Mouse (Mus musculus) G1E (cell line): ENCODE data around the gene Mnd1.

Source experiments
- CTCF ChIP-seq: IDR thresholded peaks from 2 replicates; pipeline ENCODE4 v1.5.1; 2012; ENCODE audit warnings: low read depth, low read length, inconsistent platforms, mixed read lengths
- GATA1 ChIP-seq: IDR thresholded peaks from 2 replicates; pipeline ENCODE4 v1.6.1; 2012; ENCODE audit warnings: borderline replicate concordance, low read length, inconsistent platforms, mixed read lengths
- POLR2AphosphoS5 ChIP-seq: IDR thresholded peaks from 2 replicates; pipeline ENCODE4 v1.6.1; 2012; ENCODE audit warnings: low read depth, low read length, inconsistent platforms; ENCODE audit not compliant: insufficient replicate concordance
- TAL1 ChIP-seq: conservative IDR thresholded peaks from 2 replicates; pipeline ENCODE4 v1.6.1; 2012; ENCODE audit warnings: low read depth, low read length, inconsistent platforms, mixed read lengths

- TF ChIP-seq CTCF, result no peak
- no peak for TF ChIP-seq GATA1
- TF ChIP-seq TAL1, result no peak
- TF ChIP-seq POLR2AphosphoS5, result no peak
Observed at GRCm38 (mm10) chr3:84048729-84049175, 106.8 kb downstream of the Mnd1 start.
